Mouse (Mus musculus): ENCODE data around the gene Tes3-ps. TPM values are rescaled to one million over a fixed set of nuclear protein-coding genes. Genes with fewer than 3 reads are reported as not detected.
A peak's percentile ranks its signal among the peaks of the same experiment; 100 is the strongest.

Tes3-ps gene
- polyA plus RNA-seq, 1 experiment = 0.39 TPM

DNA sequence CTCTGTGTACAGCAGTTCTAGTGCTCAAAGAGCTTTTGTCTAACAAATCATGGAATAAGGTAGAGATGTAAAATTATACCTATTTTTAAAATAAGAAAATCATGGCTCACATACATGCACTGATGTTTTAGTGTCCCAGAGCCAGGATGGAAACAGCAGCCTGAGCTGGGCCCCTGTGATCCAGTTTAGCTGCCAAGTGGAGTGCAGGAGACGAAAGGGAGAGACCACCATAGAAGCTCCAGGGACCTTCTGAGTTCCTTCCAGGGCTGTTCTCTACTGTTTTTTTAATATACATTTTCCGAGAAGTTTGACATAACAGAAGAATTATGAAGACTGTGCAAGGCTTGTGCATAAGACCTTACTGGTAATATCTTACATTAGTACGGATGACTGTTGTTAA is 15.2 kb upstream of the Tes3-ps start:
- no peak overlapping the region for H3K27ac ChIP-seq (ENCODE audit: insufficient read depth, low read length)
- no peak for DNase-seq
- TF ChIP-seq POLR2A (IDR thresholded peaks at IDR 0.05; ENCODE audit: borderline replicate concordance, insufficient read depth, low read length) (no peak), CTCF (IDR thresholded peaks at IDR 0.05; ENCODE audit: borderline replicate concordance, insufficient read depth, low read depth, low read length) (no peak)
- no peak overlapping the region for H3K4me3 ChIP-seq (replicated peaks; ENCODE audit: insufficient read depth, low read depth, low read length)
- H3K27me3 ChIP-seq (ENCODE audit: control insufficient read depth, insufficient read depth, low read length) = no peaks in the 10 kb centered on the region
- 81% methylated on average over 3 of the region's 3 CpGs for WGBS
- peaks cover 3% of the 10 kb centered on the region for H3K4me1 ChIP-seq (ENCODE audit: control insufficient read depth, insufficient read depth, low read length)

DNA sequence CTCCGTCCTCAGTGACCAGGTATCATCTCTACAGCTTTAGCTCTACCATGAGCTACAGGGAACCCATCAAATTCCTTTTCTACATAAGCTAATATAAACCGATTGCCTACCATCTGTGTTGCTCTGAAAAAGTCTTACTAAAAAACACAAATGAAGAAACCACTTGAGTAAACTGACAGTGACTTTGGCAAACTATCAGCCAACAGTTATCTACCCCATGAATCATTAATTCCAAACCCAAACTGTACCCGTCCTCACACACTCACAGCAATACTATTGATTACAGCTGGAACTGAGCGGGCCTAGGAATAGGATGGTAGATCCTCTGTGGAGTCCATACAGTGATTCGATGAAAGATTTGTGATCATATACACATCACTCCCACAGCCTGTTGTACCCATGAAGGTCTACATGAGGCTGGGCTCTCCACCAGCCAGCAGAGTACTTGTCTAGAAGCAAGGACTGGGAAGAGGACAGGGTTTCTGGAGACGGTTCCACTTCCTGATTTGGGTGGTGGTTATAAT is 14.2 kb upstream of the Tes3-ps start:
- DNase-seq = no peak
- WGBS = 91% methylated on average over 6 of the region's 6 CpGs
- no peaks in the 10 kb centered on the region for H3K27me3 ChIP-seq (ENCODE audit: control insufficient read depth, insufficient read depth, low read length)
- peaks cover 3% of the 10 kb centered on the region for H3K4me1 ChIP-seq (ENCODE audit: control insufficient read depth, insufficient read depth, low read length)
- no peak overlapping the region for H3K27ac ChIP-seq (ENCODE audit: insufficient read depth, low read length)
- no peak overlapping the region for H3K4me3 ChIP-seq (replicated peaks; ENCODE audit: insufficient read depth, low read depth, low read length)
- TF ChIP-seq CTCF (IDR thresholded peaks at IDR 0.05; ENCODE audit: borderline replicate concordance, insufficient read depth, low read depth, low read length) (no peak), POLR2A (IDR thresholded peaks at IDR 0.05; ENCODE audit: borderline replicate concordance, insufficient read depth, low read length) (no peak)

DNA sequence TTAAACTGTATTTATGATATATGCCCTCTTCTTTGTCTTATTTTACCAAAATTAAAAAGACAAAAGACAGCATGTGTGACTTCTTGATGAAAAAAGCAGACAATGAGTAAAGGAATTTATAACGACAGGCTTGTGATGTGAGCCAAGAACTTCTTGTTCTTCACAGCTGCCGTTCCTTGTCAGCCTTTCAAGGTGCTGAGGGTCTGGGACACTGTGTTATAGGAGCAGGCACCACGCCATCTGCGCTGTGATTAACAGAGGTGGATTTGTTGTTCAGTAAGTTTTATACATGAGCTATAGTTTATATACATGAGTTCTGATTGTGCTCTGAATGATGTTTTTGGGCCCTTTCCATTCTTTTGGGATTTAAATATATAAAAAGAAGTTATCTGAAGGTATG is 13.7 kb upstream of the Tes3-ps start:
- H3K27me3 ChIP-seq (ENCODE audit: control insufficient read depth, insufficient read depth, low read length) = no peaks in the 10 kb centered on the region
- no peak for DNase-seq
- WGBS = 52% methylated on average over 4 of the region's 4 CpGs
- H3K4me3 ChIP-seq (replicated peaks; ENCODE audit: insufficient read depth, low read depth, low read length) = no peak overlapping the region
- TF ChIP-seq POLR2A (IDR thresholded peaks at IDR 0.05; ENCODE audit: borderline replicate concordance, insufficient read depth, low read length) (no peak), CTCF (IDR thresholded peaks at IDR 0.05; ENCODE audit: borderline replicate concordance, insufficient read depth, low read depth, low read length) (no peak)
- H3K27ac ChIP-seq (ENCODE audit: insufficient read depth, low read length) = no peak overlapping the region; the same call in 1 of the 2 replicates
- H3K4me1 ChIP-seq (ENCODE audit: control insufficient read depth, insufficient read depth, low read length) = peaks cover 3% of the 10 kb centered on the region

DNA sequence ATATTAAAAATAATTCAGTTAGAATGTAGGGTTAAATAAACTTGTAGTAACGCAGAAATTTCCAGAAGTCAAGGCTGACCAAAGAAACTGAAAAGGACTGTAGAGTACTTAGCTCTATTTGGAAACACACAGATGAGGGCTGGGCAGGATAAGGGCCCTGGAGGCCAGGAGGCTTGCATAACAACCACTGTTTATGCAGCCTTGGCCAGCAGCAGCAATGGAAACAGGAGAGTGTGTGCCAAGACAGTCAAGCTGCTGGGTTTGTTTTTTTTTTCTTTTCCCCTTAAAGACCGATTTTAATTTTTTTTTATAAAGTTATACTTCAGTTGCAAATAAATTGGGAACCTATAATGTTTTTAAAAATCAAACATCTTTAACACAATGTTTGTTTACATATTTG is 13.1 kb upstream of the Tes3-ps start:
- peak; percentile 45 to 72 for DNase-seq
- H3K4me3 ChIP-seq (replicated peaks; ENCODE audit: insufficient read depth, low read depth, low read length) = no peak overlapping the region
- no peak overlapping the region for H3K27ac ChIP-seq (ENCODE audit: insufficient read depth, low read length)
- WGBS = 29% methylated on average over 2 of the region's 2 CpGs
- peaks cover 3% of the 10 kb centered on the region for H3K4me1 ChIP-seq (ENCODE audit: control insufficient read depth, insufficient read depth, low read length)
- TF ChIP-seq CTCF (IDR thresholded peaks at IDR 0.05; ENCODE audit: borderline replicate concordance, insufficient read depth, low read depth, low read length) (no peak), POLR2A (IDR thresholded peaks at IDR 0.05; ENCODE audit: borderline replicate concordance, insufficient read depth, low read length) (no peak)
- H3K27me3 ChIP-seq (ENCODE audit: control insufficient read depth, insufficient read depth, low read length) = no peaks in the 10 kb centered on the region

DNA sequence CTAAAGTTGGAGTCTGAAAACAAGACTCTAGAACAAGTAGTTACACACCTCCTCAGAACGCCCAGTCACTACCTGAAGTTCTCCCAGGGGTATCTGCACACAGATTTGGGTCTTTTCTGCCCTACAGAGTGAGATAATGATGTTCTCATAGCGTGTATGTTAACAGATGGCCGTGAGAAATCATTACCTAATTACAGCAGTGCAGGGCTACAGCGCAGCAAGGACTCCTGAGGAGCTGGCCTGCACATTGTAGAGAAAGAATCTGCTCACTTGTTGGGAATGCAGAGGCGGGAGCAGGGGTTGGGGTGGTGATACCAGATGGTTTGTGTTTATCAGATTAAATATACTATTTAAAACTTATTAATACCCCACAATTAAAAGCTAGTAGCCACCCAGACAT is 12.6 kb upstream of the Tes3-ps start:
- TF ChIP-seq POLR2A (IDR thresholded peaks at IDR 0.05; ENCODE audit: borderline replicate concordance, insufficient read depth, low read length) (no peak), CTCF (IDR thresholded peaks at IDR 0.05; ENCODE audit: borderline replicate concordance, insufficient read depth, low read depth, low read length) (no peak)
- peaks cover 3% of the 10 kb centered on the region for H3K4me1 ChIP-seq (ENCODE audit: control insufficient read depth, insufficient read depth, low read length)
- DNase-seq = peak; percentile 47 to 62
- 14% methylated on average over 5 of the region's 5 CpGs for WGBS
- H3K4me3 ChIP-seq (replicated peaks; ENCODE audit: insufficient read depth, low read depth, low read length) = no peak overlapping the region
- no peaks in the 10 kb centered on the region for H3K27me3 ChIP-seq (ENCODE audit: control insufficient read depth, insufficient read depth, low read length)
- H3K27ac ChIP-seq (ENCODE audit: insufficient read depth, low read length) = no peak overlapping the region

DNA sequence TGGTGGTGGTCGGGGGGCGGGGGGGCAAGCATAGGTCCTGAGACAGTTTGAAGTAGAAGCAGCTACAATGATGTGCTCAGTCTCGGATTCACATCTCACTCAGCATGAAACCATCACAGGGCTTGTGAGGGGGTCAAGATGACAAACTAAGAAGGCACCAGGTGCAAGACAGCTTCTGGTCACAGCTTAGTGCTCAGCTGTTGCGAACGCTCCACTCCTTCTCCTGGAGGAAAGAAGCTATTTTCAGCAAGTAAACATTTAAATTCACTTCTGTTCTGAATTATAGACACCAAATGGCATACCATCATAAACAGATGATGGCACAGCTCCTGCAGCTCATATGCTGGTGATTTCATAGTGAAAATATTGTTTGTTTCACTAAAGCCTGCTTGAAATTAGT is 7.7 kb upstream of the Tes3-ps start:
- Histone ChIP-seq H3K27me3 (ENCODE audit: control insufficient read depth, insufficient read depth, low read length) (no peaks in the 10 kb centered on the region), H3K4me3 (replicated peaks; ENCODE audit: insufficient read depth, low read depth, low read length) (no peak overlapping the region), H3K27ac (ENCODE audit: insufficient read depth, low read length) (no peak overlapping the region), H3K4me1 (ENCODE audit: control insufficient read depth, insufficient read depth, low read length) (no peaks in the 10 kb centered on the region; the same call in 1 of the 2 replicates)
- no peak for DNase-seq
- no peak for TF ChIP-seq POLR2A (IDR thresholded peaks at IDR 0.05; ENCODE audit: borderline replicate concordance, insufficient read depth, low read length)
- TF ChIP-seq CTCF (IDR thresholded peaks at IDR 0.05; ENCODE audit: borderline replicate concordance, insufficient read depth, low read depth, low read length) = no peak
- 67% methylated on average over 5 of the region's 5 CpGs for WGBS

DNA sequence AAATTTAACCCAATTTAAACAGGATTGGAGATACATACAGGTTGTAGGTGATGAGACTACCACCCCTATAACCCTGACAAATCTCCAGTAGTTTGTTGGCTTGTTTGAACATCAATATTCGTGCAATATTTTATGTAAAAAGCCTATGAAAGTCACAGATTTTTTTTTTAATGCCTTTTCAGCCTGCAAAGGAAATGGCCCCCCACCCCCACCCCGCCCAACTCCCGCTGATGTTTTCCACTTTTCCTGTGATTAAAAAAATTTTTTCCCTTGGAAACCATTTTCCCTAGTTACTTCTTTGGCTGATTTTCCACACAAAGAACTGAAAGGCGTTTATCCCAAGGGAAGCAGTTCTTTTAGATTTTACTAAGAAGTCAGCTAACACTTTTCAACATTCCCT is 11.4 kb downstream of the Tes3-ps start, which contains the start of gene Ecm2:
Gene Ecm2, plus strand, starts transcription at position 301 of the 400 bp plus-strand sequence.
- no peak for DNase-seq
- no peaks in the 10 kb centered on the region for H3K4me1 ChIP-seq (ENCODE audit: control insufficient read depth, insufficient read depth, low read length)
- H3K4me3 ChIP-seq (replicated peaks; ENCODE audit: insufficient read depth, low read depth, low read length) = no peak within 1 kb of the TSS
- no peaks in the 10 kb centered on the region for H3K27me3 ChIP-seq (ENCODE audit: control insufficient read depth, insufficient read depth, low read length)
- WGBS = 28% methylated on average over 4 of the region's 4 CpGs
- H3K27ac ChIP-seq (ENCODE audit: insufficient read depth, low read length) = no peak within 1 kb of the TSS
- TF ChIP-seq CTCF (IDR thresholded peaks at IDR 0.05; ENCODE audit: borderline replicate concordance, insufficient read depth, low read depth, low read length) = no peak
- no peak for TF ChIP-seq POLR2A (IDR thresholded peaks at IDR 0.05; ENCODE audit: borderline replicate concordance, insufficient read depth, low read length)

DNA sequence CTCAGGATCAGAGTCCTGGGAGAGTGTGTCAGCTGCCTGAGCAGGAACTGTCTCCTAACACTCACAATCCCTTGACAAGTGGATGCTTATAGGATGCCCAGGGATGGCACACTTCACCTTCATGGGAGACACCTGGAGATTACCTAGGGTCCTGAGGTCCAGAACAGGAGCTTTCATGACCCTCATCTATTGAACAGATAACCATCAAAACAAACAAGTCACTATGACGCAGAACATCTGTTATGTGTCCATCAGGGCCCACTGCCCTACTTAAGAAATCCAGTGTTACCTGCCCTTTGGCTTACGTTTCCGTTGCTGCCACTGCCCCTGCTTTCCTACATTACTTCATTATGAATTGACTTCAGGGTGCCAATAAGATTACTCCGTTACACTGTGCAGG is 12.7 kb downstream of the Tes3-ps start:
- WGBS = 87% methylated on average over 4 of the region's 4 CpGs
- no peak overlapping the region for H3K27ac ChIP-seq (ENCODE audit: insufficient read depth, low read length)
- H3K4me1 ChIP-seq (ENCODE audit: control insufficient read depth, insufficient read depth, low read length) = no peaks in the 10 kb centered on the region
- no peak for DNase-seq
- no peak for TF ChIP-seq POLR2A (IDR thresholded peaks at IDR 0.05; ENCODE audit: borderline replicate concordance, insufficient read depth, low read length)
- no peak for TF ChIP-seq CTCF (IDR thresholded peaks at IDR 0.05; ENCODE audit: borderline replicate concordance, insufficient read depth, low read depth, low read length)
- no peak overlapping the region for H3K4me3 ChIP-seq (replicated peaks; ENCODE audit: insufficient read depth, low read depth, low read length)
- H3K27me3 ChIP-seq (ENCODE audit: control insufficient read depth, insufficient read depth, low read length) = no peaks in the 10 kb centered on the region

Data from cerebellum, adult 2 months (tissue).